Mouse (Mus musculus): Measurements from ENCODE around the gene Atp6v1g1.

Atp6v1g1 gene

DNA sequence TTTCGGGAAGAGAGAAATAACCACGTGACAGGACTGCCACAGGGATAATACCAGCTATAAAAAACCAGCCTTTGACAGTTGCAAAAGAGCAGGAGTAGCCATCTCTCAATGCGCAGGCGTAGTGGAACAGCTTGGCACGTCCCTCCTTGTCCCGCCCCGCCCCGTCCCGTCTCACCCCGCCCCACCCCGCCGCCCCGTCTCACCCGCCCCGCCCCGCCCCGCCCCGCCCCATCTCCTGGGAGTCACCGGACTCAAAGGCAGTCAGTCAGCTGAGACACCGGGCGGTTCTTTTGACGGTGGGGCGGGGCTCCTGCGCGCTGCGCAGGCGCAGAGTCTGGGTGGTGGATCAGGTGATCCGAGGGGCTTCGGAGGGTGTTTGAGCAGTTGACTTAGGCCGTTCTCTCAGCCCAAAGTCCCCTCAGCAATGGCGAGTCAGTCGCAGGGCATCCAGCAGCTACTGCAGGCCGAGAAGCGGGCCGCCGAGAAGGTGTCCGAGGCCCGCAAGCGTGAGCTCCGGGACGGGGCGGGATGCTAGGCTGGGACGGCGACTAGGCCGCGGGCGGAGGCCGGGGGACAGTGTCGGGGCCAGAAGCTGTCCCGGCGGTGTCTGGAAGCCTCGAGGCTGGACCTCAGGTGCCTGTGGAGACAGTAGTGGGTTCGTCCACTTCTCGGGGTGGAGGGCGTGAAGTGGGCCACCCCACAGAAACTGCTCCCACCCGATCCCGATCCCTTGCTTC is at the start of gene Atp6v1g1:
Gene Atp6v1g1 (plus strand): TSS at position 279 of the 737 bp plus-strand sequence.
- DNase-seq (ENCODE audit: extremely low read depth, insufficient read length, low spot score) = peak; percentile 98

DNA sequence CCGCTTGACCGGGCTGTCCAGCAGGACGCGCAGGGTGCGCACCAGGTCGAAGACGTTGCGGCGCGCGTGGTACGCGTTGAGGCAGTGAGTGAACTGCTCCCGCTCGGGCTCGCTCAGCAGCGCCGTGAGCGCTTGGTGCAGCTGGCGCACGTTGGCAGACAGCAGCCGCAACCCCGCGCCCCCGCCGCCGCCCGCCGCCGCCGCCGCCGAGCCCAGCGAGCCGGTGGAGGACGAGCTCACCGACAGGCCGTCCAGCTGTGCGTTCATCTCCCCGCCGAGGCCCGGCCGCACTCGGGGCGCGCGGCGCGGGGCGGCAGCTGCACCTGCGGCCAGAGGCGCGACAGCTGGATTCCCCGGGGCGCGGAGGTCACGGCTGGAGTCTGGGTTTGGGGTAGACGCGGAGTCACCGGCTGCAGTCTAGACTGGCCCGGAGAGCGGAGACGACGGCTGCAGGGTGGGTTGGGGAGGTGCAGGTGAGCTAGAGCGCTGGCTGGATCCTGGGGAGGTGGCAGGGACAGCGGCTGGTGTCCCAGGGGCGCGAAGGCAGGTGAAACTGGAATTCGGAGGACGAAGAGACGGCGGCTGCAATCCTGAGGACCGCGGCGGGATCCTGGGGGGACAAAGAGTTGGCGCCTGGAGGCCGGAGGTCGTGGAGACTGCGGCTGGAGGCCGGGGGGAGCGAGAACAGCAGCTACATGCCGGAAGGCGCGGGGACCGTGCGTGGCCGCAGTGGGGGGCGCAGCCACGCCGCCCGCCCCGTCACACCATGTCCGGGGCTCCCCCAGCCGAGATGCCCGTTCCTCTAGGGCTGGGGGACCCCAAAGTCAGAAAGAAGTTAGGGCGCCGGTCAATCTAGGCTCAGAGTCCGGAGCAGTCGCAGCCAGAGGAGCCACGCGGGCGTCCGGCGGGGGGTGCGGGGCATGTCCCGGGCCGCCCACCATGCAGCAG is 49.3 kb upstream of the Atp6v1g1 start:
- peak; percentile 22 for DNase-seq (ENCODE audit: extremely low read depth, insufficient read length, low spot score)

DNA sequence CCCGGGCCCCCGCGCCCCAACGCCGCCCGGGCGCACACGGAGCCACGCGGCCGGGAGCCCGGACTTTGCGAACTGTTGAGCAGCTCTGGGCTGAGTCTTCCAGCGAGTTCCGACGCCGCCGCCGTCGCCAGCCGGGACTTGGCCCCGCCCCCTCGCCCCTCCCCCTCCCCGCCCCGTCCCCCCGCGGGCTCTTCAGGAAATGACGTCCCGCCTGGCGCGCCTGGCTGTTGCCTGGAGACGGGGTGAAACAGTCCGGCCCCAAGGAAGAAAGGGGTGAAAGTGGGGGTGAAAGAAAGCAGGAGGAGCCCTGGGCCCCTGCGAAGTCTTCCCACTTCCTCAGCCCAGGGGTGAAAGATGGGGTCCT is 48.7 kb upstream of the Atp6v1g1 start, which contains the start of gene Whrn:
Gene Whrn (minus strand): TSS at position 77 of the 364 bp plus-strand sequence.
- peak; percentile 47 for DNase-seq (ENCODE audit: extremely low read depth, insufficient read length, low spot score)

DNA sequence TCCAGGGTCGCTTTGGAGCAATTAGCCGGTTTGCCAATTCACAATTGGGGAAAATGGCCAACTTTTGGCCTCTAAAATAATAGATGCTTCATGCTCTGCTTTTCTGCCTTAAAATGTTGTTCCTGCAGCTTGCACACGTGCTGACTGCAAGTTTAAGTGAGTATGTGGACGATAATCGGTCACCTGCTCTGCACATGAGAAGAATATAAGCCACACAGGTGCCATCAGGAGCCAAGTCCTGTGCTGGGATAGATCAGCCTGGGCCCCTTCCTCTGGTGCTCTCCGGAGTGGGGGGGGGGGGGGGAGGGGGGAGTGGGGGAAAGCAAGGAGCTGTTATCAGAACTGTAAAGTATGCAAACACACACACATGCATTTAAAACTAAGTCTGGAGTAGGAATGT is 48.3 kb upstream of the Atp6v1g1 start:
- DNase-seq (ENCODE audit: extremely low read depth, insufficient read length, low spot score) = no peak

DNA sequence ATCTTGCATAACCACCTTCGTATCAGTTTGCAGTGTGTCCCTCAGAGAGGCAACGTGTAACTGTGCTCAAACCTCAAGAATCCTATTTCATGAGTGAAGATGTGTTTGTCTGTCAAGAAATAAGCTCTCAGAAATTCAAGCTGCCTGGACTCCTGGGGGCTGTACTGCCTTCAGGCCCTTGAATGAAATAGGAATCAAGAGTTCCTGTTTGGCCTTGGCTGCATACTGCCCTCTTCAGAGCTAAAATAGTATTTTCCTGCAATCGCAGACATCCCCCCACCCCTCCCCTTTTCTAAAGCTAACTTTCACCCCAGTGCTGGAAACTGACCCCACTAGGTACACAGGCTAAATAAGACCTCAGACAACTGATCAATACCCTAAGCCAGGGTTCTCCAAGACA is 46.2 kb upstream of the Atp6v1g1 start:
- DNase-seq (ENCODE audit: extremely low read depth, insufficient read length, low spot score) = no peak

DNA sequence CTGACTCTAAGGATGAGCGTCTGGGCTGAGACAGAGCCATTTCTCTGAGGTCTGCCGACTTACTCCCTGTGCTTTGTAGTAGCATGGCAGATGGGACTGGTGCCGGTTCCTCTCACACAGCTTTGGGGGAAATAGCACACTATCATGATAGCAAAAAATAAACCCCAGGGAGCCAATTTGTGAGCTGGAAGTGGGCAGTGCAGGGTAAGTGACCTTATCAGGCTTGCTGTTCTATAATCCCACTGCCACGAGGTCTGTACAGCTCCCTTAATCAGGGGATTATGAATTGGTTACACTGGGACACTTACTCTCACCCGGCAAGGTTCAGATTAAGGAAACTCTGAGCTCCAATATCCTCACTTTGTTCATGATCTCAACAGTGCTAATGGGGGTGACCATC is 43.5 kb upstream of the Atp6v1g1 start:
- no peak for DNase-seq (ENCODE audit: extremely low read depth, insufficient read length, low spot score)

DNA sequence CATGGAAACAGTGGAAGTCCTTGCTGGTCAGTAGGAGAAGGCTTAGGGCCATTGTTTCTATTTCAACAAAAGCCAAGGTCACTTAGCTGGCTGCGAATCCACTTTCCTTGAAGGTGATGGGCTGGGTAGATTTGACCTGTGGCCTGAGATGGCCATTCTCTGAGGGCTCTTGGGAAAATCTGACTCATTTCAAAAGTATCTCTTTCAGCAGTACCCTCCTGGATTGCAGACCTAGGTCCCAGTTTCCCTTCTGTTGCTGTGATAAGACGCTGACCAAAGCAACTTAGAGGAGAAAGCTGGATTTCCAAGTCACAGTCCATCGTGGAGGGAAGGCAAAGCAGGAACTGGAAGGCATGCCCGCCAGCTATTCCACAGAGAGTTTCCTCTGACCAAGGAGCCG is 40.6 kb upstream of the Atp6v1g1 start:
- DNase-seq (ENCODE audit: extremely low read depth, insufficient read length, low spot score) = no peak

DNA sequence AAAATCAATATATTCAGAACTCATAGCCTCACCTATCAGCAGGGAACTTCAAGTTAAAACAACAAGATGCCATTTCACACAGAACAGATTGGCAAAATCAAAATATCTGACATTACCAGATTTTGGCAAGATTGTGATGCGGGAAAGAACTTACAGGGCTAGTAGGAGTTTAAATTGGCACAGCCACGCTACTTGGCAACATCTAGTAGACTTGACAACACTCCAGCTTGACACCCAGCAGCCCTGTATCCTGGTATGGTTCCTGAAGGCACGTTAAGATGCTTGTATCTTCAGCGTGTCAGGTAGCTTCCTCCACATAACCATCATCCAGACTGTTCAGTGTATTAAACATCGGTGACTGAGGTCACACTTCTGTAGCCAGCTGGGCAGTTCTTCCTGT is 37.1 kb upstream of the Atp6v1g1 start:
- DNase-seq (ENCODE audit: extremely low read depth, insufficient read length, low spot score) = no peak

DNA sequence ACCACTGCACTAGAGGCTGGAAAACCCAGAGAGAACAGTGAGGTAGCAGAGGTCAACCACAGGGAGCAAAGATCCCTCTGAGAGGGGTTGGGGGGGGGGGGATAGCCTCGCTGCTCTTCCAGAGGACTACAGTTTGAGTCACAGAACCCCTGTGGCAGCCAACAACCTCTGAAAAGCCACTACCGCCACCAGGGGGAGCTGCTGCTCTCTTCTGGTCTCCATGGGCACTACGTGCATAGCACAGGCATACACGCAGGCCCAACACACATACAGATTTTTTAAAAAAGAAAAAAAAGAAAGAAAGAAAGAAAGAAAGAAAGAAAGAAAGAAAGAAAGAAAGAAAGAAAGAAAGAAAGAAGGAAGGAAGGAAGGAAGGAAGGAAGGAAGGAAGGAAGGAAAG is 36.3 kb upstream of the Atp6v1g1 start:
- peak; percentile 46 for DNase-seq (ENCODE audit: extremely low read depth, insufficient read length, low spot score)

DNA sequence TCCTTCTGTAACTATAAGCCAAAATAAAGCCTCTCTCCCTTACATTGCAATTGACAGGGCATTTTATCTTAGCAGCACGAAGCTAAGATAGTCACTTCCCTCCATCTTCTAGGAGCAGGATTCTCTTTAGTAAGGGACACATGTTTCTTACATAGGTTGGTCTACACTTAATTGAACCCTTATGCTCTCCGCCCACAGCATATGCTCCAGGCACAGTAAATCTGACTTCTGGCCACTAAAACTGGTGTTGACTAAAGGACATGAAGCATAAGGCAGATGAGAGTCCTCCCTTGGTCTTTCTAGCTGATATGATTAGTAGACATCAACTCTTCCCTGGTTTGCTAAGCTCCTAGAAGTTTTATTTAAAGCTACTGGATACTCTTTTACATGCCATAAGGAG is 31.7 kb upstream of the Atp6v1g1 start:
- no peak for DNase-seq (ENCODE audit: extremely low read depth, insufficient read length, low spot score)

DNA sequence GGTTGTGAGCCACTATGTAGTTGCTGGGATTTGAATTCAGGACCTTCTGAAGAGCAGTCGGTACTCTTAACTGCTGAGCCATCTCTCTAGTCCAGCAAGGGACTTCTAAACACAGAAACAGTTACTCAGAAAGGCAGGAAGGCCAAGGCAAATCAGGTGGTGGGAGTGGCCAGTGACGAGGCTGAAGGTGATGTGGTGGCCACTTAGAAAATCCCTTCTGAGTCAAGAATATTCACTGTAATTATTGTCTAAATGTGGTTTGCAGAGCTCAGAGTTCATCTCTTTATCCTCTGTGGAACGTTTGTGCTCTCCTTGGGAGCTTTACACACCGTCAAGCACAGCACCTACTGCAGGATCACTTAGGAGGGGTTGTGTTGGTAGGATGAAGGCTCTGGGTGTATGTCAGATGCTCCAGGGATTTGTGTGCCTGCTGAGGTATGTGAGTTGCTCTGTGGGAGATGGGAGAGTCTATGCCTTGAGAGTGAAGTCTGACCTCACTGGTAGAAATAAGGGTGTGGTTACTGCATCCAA is 30.1 kb upstream of the Atp6v1g1 start:
- DNase-seq (ENCODE audit: extremely low read depth, insufficient read length, low spot score) = no peak

DNA sequence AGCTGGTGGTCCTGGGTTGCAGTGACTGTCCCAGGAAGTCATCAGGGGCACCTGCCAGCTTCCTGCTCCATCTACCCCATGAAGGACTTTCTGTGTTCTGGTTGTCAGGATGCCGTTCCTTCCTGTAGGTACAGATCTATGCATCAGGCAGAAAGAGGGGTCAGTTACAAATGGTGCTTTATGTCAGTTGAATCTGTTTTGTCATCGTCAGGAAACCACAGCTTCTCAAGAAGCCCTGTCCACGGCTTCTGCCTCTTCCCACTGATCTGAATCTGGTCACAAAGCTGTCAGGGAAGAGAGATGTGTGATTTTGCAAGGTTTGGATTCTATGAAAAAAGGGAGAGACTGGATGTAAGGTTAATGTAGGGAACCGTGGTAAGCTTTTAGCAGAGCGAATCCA is 29.6 kb upstream of the Atp6v1g1 start:
- DNase-seq (ENCODE audit: extremely low read depth, insufficient read length, low spot score) = no peak

DNA sequence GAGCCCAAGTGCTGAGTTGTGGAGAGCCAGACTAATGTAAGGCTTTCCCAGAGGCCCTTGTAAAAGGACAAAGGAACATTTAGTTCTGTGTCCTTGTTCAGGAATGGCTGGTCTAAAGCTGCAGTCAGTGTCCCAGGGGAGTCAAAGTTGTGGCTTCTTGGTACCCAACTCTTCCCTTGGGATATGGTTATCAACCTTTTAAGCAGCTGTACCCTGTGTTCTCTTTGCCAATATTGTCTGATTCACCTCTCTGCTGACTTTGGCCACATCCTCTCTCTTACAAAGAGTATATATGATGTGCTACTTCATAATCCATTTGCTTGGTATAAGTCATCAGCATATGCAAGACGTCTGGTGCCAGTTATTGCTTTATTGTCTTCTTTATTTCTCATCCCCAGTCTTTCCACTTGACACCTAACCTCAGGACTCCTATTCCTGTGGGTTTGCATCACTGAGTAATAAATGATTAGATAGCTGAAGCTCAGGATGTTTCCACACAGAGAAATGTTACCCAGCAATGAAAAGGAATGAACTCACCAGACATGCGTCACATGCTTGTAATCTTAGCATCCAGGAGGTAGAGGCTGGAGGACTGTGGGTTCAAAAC is 22.7 kb upstream of the Atp6v1g1 start:
- peak; percentile 75 for DNase-seq (ENCODE audit: extremely low read depth, insufficient read length, low spot score)

DNA sequence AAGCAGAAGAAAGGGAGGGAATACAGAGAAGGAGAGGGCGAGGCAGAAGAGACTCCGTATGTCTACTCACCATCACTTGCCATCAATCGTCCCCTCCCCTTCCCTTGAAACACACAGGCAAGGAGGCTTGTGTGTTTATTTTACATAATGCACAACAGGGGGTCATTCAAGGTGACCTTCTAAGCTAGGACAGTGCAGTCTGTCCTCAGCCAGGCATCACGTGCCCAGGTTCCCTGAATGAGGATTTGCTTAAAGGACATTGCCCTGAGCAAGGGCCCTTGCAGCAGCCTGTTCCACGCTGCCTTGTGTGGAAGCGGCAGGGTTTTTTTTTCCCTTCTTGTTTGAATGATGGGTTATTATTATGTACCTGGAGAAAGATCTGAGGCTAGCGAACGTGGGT is 19.1 kb upstream of the Atp6v1g1 start:
- no peak for DNase-seq (ENCODE audit: extremely low read depth, insufficient read length, low spot score)

DNA sequence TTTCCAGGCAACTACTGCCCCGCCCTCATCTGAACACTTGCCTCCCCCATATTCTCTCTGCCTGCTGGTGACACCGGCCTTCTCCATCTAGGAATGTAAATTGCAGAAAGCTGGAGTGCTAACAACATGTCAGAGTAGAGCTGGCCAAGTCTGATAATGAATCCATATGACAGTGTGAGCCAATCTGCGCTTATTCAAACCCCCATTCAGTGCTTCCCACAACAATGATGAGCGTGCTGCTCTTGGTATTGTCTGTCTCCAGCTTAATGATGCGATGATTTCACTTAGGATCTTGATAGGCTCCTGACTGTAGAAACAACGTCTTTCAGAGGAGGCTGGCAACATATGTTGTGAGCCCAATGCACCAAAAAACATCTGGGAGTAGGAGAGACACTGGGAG is 15.6 kb upstream of the Atp6v1g1 start:
- no peak for DNase-seq (ENCODE audit: extremely low read depth, insufficient read length, low spot score)

DNA sequence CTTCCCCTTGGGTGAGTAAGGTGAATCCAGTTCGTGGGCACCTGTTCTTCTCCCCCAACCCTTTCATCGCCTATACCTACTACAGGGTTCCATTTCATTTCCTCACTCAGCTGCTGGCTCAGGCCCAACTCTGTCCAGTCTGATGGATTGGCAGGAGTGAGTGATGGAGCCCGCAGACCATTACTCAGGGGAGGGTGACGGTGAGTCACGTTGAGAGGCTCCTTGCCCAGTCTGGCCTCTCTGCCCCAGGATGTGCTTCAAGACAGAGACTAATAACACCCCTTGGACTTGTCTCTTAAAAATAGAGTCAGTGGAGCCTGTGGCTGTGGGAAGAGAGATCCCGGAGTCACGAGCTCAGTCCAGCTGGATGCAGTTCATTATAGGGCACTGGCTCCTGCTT is 14.2 kb upstream of the Atp6v1g1 start:
- peak; percentile 86 for DNase-seq (ENCODE audit: extremely low read depth, insufficient read length, low spot score)

DNA sequence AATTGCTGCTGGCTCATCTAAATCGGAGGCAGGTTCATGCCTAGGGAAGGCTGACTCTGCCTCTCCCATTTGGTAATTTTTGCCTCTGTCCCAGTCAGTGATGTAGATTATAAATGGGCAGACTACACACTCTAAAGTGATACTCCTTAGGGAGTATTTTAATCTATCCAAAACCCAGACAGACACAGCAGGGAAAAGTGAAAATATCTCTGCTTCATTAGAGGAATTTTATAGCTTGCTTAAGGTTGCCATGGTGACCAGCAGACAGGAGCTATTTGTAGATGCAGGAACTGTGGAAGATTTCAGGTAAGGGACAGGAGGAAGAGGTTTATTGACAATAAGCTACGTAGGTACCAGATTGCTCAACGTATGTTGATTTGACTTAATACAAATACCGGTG is 7.0 kb upstream of the Atp6v1g1 start:
- DNase-seq (ENCODE audit: extremely low read depth, insufficient read length, low spot score) = no peak

DNA sequence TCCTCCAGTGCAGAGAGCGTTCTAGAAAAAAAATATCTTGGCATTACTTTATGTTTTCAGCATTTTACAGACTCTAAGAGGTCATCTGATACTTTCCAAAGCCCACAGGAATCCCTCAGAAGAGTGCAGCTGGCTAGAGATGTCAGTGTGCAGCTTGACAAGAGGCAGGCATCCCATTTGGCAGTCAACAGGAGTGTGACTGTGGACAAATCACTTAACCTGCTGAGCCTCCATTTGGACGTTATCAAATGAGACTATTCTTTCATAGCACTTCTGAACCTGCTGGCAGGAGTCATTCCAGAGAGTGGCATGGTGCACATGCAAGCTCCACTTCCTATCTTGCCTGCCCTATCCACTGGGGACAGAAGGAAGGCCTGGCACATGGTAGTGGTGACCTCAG is 2.4 kb upstream of the Atp6v1g1 start:
- no peak for DNase-seq (ENCODE audit: extremely low read depth, insufficient read length, low spot score)

DNA sequence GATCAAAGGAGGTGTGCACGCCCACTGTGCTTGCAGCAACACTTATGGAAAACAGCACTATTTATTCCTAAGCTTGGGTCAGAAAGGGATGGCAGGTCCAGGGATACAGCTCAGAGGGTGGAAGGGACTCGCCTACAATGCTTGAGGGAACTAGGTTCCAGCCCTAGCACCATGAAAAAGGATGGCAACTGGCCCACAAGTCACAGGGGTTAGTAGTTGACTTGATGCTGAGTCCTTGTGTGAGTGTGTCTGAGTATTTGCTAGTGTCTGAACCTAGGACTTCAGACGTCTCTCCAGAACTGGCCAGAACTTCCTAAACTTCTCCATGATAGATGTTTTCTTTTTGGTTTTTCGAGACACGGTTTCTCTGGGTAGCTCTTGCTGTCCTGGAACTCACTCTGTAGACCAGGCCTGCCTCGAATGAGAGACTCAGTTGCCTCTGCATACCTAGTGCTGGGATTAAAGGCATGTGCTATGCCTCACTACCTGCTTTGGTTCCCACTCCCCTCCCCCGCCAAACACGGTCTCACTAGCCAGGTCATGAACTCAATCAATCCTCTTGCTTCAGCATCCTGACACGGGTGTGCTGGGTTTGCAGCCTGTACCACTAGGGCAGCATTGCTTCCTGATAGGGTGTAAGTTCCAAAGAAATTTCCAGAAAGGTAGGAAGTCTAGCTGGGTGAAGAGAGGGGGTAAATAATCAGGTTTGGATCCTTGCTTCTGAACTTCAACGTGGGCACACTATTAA is 652 bp upstream of the Atp6v1g1 start:
- no peak for DNase-seq (ENCODE audit: extremely low read depth, insufficient read length, low spot score)

DNA sequence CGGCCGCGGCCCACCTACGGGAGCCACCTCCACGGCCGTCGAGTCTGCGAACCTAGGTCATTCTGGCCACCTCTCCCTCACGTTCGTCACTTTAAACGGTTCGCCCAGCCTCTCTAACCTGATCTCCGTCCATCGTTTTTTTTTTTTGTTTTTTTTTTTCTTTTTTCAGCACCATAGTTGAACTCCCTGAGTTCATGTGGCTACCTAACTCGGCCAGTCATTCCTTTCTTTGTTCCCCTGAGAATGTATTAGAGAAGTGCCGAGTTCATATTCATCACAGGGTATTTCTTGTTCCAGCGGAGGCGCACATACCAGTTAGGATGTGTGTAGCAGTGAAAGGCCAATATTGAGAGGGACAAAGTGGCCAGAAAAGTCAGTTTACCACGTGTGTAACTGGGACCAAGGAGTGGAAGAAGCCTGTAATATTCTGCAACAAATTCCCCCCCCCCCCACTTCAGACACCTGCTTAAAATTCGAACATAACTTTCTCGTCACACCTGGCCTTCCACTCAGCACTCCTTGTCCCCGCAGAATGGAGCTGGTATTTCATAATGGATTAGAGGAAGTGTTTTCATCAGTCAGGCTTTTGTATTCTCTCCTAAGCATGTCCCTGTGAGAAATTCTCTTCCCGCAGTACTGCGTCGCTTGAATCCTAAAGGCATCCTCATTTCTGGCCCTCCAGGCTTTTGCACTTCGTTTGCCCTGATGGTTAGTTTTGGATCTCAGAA is 823 bp downstream of the Atp6v1g1 start:
- DNase-seq (ENCODE audit: extremely low read depth, insufficient read length, low spot score) = no peak
